Mouse (Mus musculus) kidney, postnatal 36 days (tissue): Measurements from ENCODE around the gene Arl5a.
A peak's percentile ranks its signal among the peaks of the same experiment; 100 is the strongest.

Experiments
- DNase-seq, 2 experiments: peaks; one replicate each; pipeline ENCODE4 v3.0.0; 2021 to 2022; ENCODE audit warnings: mixed read lengths in 2 of 2

Gene Arl5a

GRCm38 (mm10) chr2:52422871-52423610 is 1.7 kb downstream of the Arl5a start:
- DNase-seq, result no peak

- DNase-seq, result peak; percentile 64 to 66
Measured at GRCm38 (mm10) chr2:52421197-52421596, 3.5 kb downstream of the Arl5a start.

- DNase-seq, result no peak
Measured at GRCm38 (mm10) chr2:52420001-52420710, 4.5 kb downstream of the Arl5a start.

GRCm38 (mm10) chr2:52419295-52419694 is 5.4 kb downstream of the Arl5a start:
- DNase-seq, result no peak

- no peak for DNase-seq
Measured at GRCm38 (mm10) chr2:52412524-52413037, 12.1 kb downstream of the Arl5a start.

- no peak for DNase-seq
Measured at GRCm38 (mm10) chr2:52406480-52406879, 18.2 kb downstream of the Arl5a start.

GRCm38 (mm10) chr2:52405238-52405637 is 19.5 kb downstream of the Arl5a start:
- DNase-seq, result no peak

GRCm38 (mm10) chr2:52394529-52394928 is 30.2 kb downstream of the Arl5a start:
- DNase-seq, result no peak

- DNase-seq, result no peak
Measured at GRCm38 (mm10) chr2:52390415-52390975, 34.2 kb downstream of the Arl5a start.

GRCm38 (mm10) chr2:52389975-52390374 is 34.7 kb downstream of the Arl5a start:
- DNase-seq, result no peak

GRCm38 (mm10) chr2:52386451-52386850 is 38.2 kb downstream of the Arl5a start:
- no peak for DNase-seq

- DNase-seq, result no peak
Measured at GRCm38 (mm10) chr2:52386037-52386436, 38.7 kb downstream of the Arl5a start.

- DNase-seq, result no peak
Measured at GRCm38 (mm10) chr2:52378848-52379261, 45.8 kb downstream of the Arl5a start.

GRCm38 (mm10) chr2:52378448-52378804 is 46.3 kb downstream of the Arl5a start, which contains the start of gene Neb:
Gene Neb (minus strand): TSS chr2:52378474.
- DNase-seq, result no peak

GRCm38 (mm10) chr2:52377706-52378447 is 46.8 kb downstream of the Arl5a start:
- no peak for DNase-seq

- DNase-seq, result no peak
Measured at GRCm38 (mm10) chr2:52374706-52375105, 50.0 kb downstream of the Arl5a start.

- DNase-seq, result peak; percentile 7 to 9
Measured at GRCm38 (mm10) chr2:52372480-52372879, 52.2 kb downstream of the Arl5a start.

- no peak for DNase-seq
Measured at GRCm38 (mm10) chr2:52372080-52372479, 52.6 kb downstream of the Arl5a start.

- DNase-seq, result peak; percentile 9 to 31
Measured at GRCm38 (mm10) chr2:52371066-52371465, 53.6 kb downstream of the Arl5a start.

GRCm38 (mm10) chr2:52369622-52370021 is 55.1 kb downstream of the Arl5a start:
- DNase-seq, result no peak

GRCm38 (mm10) chr2:52367665-52368064 is 57.0 kb downstream of the Arl5a start:
- no peak for DNase-seq

- no peak for DNase-seq
Measured at GRCm38 (mm10) chr2:52367248-52367647, 57.5 kb downstream of the Arl5a start.

GRCm38 (mm10) chr2:52361086-52361485 is 63.6 kb downstream of the Arl5a start:
- no peak for DNase-seq
